Mouse (Mus musculus) common myeloid progenitor, adult 5-6 weeks (primary cell): ENCODE data around the gene Clint1. TPM values are rescaled to one million over a fixed set of nuclear protein-coding genes. Genes with fewer than 3 reads are reported as not detected.

Experiments
- ATAC-seq: replicated peaks from 2 replicates; pipeline ENCODE4 v1.8.0; 2016; ENCODE audit warnings: low read depth, mild to moderate bottlenecking, moderate TSS enrichment, inconsistent platforms; ENCODE audit not compliant: poor library complexity, severe bottlenecking
- total RNA-seq: library from RNA; stranded (forward); fragments of 200-1000, 187-1606 nt; gene quantifications from 2 replicates; pipeline ENCODE4 v1.2.3, GENCODE M21; 2017

The Clint1 gene
- total RNA-seq, 1 experiment from 2014 or later: 188 TPM

- ATAC-seq: no peak
Measured at GRCm38 (mm10) chr11:45921026-45921425, 69.2 kb downstream of the Clint1 start.

DNA sequence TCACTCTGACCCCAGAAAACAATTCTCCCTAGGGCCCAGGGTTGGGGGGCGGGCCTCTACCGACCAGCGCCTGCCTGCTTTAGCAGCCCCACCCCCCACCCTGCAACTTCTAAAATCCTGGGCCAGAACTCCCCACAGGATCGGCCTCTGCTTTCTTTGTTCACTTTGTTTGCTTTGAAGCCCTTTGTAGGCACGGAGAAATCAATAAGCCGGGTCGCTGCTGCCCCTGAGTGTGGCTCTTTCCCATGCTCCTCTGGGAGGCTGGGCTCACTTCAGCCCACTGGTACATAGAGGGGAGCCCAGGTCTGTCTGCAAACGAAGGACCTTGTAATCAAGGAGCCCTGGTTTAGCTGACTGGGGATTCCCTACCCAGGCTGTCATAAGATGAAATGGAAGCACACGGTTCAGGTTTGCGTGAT lies 69.6 kb downstream of the Clint1 start:
- no peak for ATAC-seq

GRCm38 (mm10) chr11:45925436-45925835 lies 73.6 kb downstream of the Clint1 start:
- no peak for ATAC-seq

- peak; percentile 94 for ATAC-seq
Measured at GRCm38 (mm10) chr11:45926640-45927082, 74.8 kb downstream of the Clint1 start.

DNA sequence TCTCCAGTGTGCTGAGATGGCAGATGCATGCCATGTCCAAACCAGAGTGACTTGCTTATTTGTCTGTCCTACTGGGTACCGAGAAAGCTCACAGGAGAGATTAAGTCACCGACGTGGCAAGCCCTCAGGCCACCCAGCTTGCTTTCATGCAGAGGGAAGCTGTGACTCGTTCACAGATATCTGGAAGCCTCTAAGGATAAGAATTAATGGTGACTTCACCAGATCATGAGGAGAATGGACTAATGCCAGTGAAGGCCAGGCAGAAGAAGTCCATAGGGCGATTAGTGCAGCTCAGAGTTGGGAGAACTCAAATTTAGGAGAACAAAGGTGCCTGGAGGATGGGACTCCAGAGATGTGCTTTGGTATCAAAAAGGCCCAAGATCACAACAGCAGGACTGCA lies 75.6 kb downstream of the Clint1 start:
- ATAC-seq: no peak

GRCm38 (mm10) chr11:45929541-45929940 lies 77.7 kb downstream of the Clint1 start:
- ATAC-seq: no peak

DNA sequence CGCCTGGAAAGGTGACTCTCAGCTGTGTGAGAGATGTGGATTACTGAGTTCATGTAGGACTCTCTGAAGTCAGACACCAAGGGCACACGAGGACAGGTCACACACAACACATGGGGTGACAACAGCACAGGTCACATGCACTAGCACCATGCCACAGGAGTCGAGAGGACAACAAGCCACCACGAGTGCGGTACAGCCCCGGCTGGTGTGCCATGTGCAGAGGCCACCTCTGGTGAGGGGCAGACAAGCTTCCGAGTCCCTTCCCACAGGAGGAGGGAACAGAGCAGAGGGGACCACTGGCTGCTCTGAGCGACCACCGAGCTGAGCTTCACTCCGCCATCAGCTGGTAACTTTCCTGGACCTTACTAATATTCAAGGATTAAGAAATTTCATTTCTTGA lies 80.9 kb downstream of the Clint1 start:
- no peak for ATAC-seq

DNA sequence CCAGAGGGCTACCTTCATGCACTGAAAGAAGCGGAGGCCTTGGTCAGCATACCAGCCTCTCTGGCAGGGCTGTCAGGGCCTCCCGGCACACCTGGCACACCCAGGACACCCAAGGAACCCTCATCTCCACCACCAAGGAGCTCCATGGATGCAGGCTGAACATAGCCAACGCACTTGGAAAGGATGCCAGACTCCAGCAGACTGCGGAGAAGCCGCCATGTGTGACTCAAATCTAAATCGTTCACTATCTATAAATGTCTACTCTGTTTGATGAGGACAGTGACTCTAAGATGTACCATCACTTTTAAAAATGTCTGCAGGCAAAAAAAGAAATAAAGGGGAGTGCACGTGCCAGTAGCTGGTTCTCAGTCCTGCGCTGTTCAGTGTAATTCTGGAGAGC lies 85.6 kb downstream of the Clint1 start:
- no peak for ATAC-seq

GRCm38 (mm10) chr11:45938917-45939316 lies 87.1 kb downstream of the Clint1 start:
- ATAC-seq: peak; percentile 48; the same call in 1 of the 2 replicates

GRCm38 (mm10) chr11:45942281-45942680 lies 90.4 kb downstream of the Clint1 start:
- no peak for ATAC-seq

GRCm38 (mm10) chr11:45943108-45943705 lies 91.4 kb downstream of the Clint1 start:
- ATAC-seq: no peak

GRCm38 (mm10) chr11:45943891-45944642 lies 92.2 kb downstream of the Clint1 start:
- peak; percentile 24; the same call in 1 of the 2 replicates for ATAC-seq

GRCm38 (mm10) chr11:45944643-45945156 lies 92.8 kb downstream of the Clint1 start, which contains the start of gene Lsm11:
Lsm11 (minus strand) TSS chr11:45944935.
- ATAC-seq: peak; percentile 91

DNA sequence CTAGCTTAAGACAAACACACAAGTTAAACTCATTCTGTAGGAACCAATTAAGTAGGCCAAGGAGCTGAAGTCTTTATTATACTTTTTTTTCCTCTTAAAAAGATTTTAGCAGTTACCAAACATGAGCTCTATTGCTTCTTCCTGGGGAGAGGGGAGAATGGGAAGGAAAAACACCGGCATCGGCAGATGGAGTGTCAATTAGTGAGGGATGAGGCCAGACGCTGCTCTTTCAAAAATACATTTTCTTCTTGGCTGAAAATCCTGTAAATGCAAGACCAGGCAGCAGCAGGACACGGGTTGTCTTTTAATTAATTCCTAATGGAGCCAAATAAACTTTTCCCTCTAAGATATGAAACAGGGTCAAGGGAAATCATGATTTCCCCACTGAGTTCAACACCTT lies 94.9 kb downstream of the Clint1 start:
- ATAC-seq: no peak

DNA sequence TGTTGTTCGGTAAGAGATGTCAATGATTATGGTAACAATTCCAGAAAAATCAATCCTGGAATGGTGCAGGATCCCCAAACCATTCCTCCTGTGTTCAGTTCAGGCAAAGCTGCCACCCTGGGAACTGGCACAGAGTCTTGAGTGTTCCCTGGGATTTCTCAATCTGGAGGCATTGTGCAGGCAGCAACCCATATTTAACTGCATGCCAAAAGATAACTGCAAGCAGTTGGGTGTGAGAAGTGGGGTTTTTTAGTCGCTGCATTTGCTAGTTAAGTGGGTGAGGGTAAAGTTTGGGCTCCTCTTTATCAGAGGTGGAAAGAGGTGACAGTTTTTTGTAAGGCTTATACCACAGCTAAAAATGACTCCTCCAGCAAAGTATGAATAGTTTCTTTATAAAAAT lies 95.6 kb downstream of the Clint1 start:
- no peak for ATAC-seq

DNA sequence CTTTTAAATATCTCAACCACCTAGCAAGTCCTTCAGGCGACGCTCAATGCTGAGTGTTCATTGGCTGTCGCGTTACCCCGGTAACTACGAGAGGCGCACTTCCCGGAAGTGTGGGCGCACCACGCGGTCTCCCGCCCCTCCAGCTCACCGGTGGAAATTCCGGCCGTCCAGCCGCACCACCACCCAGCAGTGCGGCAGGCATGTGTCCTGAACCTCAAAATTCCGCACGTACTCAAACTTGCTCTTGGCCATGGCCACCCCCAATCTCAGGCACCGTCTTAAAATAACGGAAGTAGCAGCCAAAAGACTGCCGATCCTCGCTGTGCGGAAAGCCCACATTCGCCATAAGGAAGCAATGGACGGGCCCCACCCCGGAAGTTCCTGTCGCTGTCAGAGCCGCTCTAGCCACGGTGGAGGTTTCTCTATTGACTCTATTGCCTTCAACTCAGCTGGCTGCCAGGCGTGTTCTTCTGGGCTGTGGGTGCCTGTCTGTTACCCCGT lies 103.3 kb downstream of the Clint1 start, which contains the start of gene Thg1l:
Gene Thg1l, minus strand, starts transcription at position 368 of the 501 bp plus-strand sequence.
- ATAC-seq: peak; percentile 98

- no peak for ATAC-seq
Measured at GRCm38 (mm10) chr11:45959598-45959997, 107.7 kb downstream of the Clint1 start.

GRCm38 (mm10) chr11:45960003-45960402 lies 108.2 kb downstream of the Clint1 start:
- ATAC-seq: no peak
